Mouse (Mus musculus) megakaryocyte, embryonic 14.5 days (primary cell): ENCODE measurements around the gene Gramd1b.

Experiments
- FLI1 ChIP-seq: IDR thresholded peaks from 2 replicates; pipeline ENCODE4 v1.6.1; 2012; ENCODE audit warnings: low read length, inconsistent platforms, mixed read lengths
- GATA1 ChIP-seq: IDR thresholded peaks from 3 replicates; pipeline ENCODE4 v1.6.1; 2012; ENCODE audit warnings: mixed read lengths, low read length, inconsistent platforms, borderline replicate concordance

DNA sequence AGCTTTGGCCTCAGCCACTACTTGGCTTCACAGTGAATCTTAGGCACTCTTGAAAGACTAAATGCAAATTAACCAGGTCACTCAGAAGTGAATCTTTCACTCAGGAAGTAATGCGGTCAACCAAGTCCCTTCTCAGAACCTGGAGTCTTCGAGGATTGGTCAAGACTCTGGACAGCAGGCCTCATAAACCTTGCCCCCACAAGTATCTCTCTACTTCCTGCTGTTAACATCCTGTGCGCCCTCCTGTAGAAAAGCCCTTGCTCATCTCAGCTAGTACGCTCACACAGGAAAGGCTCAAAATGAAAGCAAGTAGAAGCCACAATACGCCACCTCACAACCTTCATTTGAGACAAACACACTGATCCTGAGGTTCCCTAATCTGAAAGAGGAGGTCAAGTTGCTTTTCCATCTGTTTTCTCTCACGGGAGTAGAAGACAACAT, 107.7 kb downstream of the Gramd1b start:
- TF ChIP-seq GATA1 (no peak), FLI1 (no peak)
